Mouse (Mus musculus) MEL-GATA-1-ER (cell line): ENCODE measurements around the gene Tmem251.
A peak's percentile ranks its signal among the peaks of the same experiment; 100 is the strongest.

ENCODE experiments used
- DNase-seq: peaks from one replicate; pipeline ENCODE4 v3.0.0-alpha.2; 2012; ENCODE audit warnings: low read depth; ENCODE audit errors: extremely low read depth

Gene Tmem251

GRCm38 (mm10) chr12:102709896-102710295 is 33.7 kb upstream of the Tmem251 start:
- no peak for DNase-seq

DNA sequence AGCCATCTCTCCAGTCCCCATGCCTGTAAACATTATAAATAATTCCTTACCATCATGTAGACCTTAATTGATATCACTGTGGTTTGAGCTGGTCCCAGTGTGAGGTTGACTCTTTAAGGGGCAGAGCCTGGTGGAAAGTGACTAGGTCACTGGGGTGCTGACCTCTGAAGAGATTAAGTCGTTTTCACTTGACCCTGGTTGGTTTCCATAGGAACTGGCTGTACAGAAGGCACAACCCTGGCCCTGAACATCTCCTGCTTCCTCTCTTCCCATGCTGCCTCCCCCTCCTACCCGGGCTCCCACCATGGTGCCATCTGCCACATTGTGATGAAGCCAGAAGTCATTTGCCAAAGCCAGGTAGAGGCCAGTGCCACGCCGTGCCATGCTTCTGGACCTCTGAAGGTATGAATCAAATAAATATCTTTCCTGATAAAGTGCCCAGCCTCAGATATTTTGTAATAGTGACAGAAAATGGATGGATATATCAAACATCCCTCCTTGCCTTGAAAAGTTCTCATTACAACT is 32.6 kb upstream of the Tmem251 start:
- DNase-seq = no peak

DNA sequence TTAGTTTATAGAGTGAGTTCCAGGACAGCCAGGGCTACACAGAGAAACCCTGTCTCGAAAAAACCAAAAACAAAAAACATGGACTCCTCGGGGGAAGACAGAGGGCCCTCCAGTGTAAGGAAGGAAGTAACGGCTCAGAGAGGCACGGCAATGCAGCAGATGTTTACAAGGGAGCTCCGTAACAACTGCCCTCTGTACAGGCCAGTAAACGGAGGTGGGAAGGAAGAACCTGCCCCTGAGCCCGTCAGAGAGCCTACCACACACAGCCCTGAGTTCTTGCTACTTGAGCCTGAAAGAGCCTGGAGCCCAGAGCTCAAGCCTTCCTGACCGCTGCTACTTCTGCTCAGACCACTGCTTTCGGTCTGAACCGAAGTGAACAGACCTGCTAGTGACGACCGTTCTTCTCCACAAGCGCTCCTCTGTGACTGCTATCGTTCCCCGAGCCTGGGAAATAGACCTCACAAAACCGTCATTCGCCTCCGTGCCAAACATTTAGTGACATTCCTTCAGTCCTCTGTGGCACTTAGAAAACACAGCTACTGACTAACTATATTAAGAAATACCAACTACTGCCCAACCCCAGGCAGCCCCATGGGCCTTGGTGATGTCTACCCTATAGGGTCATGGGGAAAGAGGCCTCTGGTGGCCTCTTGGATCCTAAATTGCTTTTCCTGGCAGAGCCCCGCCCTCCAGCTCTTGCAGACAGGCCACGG is 30.3 kb upstream of the Tmem251 start:
- no peak for DNase-seq

DNA sequence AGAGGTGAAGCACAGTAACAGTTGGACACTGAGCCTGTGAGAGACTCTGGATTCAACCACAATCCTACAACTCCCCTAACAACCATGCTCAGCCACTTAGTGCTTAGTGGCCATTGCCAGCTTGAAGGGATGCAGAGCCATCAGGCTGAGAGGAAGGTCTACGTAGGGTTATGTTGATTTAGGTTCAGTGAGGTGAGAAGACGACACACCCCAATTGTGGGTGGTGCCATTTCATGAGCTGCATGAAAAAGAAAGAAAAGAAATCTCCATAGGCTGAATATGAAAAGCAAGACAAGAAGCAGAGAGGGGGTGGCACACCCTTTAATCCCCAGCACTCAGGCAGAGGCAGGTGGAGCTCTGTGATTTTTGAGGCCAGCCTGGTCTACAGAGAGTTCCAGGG is 29.4 kb upstream of the Tmem251 start:
- DNase-seq = no peak

- no peak for DNase-seq
Observed at GRCm38 (mm10) chr12:102714654-102715395, 28.7 kb upstream of the Tmem251 start.

GRCm38 (mm10) chr12:102719552-102720315 is 23.8 kb upstream of the Tmem251 start:
- DNase-seq = no peak

DNA sequence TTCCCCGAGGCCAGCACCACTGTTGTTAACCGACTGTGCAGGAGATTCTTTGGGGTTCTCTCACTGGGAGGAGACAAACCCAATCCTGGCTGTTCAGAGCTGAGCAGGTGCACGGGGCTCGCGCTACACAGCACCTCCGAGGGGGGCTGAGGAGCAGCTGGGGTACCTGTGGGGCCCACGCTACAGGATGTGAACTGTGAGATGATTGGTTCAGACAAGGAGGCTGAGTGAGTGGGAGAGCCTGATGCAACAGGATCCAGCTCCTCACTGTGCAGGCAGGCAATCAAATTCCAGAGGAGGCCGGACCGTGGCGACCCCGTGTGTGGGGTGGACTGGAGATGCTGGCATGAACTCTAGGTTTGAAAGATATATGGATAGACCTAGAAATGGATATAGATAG is 21.1 kb upstream of the Tmem251 start:
- DNase-seq = no peak

GRCm38 (mm10) chr12:102722966-102723365 is 20.6 kb upstream of the Tmem251 start:
- no peak for DNase-seq

GRCm38 (mm10) chr12:102723861-102724260 is 19.7 kb upstream of the Tmem251 start:
- no peak for DNase-seq

DNA sequence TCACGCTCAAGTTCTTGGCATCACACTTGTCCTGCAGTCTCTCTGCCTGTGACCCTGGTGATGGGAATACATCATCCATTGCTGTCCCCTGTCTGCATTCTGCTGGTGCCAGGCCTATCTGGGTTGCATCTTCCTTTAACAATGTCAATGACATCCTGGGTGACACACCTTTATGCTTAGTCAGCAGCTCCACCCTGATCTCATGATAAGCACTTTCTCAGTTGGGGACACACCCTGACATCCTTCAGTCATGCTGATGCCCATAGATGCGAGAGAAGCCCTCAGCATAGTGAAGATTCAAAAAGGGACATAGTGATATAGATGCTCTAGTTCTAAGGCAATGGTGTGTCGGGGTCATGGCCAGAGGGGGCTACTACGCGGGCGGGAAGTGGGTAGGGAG is 18.4 kb upstream of the Tmem251 start:
- DNase-seq = no peak

DNA sequence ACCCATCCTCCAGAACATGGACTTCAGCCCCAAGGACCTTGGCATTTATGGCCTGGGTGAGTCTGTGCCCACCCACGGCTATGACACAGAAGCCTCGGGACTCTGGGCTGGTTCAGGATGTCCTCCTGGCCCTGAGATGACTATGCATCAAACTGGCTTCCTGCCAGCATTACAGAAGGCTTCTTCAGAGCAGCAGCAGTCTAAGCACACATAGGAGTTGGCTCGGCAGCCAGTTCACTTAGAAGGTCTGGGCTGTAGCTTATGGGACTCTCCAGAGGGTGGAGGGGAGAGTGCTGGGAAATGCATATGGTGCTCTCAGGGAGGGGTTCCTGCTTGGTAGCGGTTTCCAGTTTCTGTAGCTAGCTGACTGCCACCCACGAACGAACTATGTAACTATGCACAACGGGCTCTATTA is 17.8 kb upstream of the Tmem251 start:
- DNase-seq = no peak

DNA sequence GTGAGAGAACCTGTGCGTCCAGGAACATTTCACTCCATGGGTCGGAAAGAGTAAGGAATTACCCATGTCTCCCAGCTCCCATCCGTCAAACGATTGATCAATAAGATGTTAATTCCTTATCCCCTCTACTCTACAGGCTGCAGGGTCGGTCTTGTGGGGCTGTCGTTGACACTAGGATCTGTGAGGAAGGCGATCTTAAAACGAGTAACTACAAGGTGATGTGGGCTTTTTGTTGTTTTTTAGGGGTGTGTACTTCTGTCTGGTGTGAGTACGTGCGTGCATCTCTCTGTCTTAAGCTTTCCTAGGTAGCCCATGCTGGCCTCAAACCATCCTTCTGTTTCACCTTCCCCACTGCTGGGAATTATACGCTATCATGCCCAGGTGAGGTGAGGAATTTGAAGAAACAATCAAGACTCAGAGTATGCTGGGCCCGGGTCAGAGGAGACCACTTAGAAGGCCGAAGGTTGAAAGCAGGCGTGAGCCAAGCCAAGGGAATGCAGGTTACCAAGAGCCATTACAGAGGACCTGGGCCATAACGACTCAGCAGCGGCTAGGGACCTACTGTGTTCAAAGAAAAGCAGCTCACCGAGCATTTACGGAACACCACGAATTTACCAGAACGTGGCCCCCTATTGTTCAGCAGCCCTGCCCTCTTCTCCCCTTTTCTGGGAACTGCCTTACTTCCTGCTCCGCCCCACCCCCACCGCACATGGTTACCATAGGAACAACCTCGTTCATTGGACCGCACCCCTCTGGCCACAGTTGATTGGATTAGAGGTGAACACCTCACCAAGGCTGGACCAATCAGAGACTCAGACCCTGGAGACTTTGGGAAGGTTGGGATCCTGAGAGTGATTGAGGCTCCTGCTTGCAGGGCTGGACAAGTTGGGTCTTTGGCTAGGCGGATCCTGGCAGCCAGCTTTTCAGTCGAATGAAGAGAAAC is 13.4 kb upstream of the Tmem251 start:
- peak; percentile 92 for DNase-seq

- no peak for DNase-seq
Observed at GRCm38 (mm10) chr12:102730798-102731619, 12.6 kb upstream of the Tmem251 start.

GRCm38 (mm10) chr12:102733381-102733780 is 10.2 kb upstream of the Tmem251 start:
- DNase-seq = peak; percentile 52

GRCm38 (mm10) chr12:102739096-102739495 is 4.5 kb upstream of the Tmem251 start:
- DNase-seq = no peak

DNA sequence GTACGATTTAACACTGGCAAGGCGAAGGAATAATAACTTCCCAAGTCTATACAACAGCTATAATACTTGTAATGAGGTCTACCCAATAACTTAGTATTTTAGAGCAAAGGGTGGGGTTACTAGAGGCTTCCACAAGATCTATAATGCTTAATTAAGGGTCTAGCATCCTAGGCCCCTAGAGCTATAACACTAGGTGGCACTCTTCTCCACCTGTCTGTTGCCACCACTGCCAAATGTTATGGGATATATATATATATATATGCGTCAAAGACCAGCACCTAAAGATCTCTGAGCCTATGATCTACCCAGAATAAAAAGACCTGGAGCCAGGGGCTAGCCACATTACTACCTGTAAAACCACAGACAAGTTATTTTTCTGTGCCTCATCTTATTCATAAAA is 3.3 kb upstream of the Tmem251 start:
- peak; percentile 25 for DNase-seq

GRCm38 (mm10) chr12:102742056-102742455 is 1.5 kb upstream of the Tmem251 start:
- no peak for DNase-seq

DNA sequence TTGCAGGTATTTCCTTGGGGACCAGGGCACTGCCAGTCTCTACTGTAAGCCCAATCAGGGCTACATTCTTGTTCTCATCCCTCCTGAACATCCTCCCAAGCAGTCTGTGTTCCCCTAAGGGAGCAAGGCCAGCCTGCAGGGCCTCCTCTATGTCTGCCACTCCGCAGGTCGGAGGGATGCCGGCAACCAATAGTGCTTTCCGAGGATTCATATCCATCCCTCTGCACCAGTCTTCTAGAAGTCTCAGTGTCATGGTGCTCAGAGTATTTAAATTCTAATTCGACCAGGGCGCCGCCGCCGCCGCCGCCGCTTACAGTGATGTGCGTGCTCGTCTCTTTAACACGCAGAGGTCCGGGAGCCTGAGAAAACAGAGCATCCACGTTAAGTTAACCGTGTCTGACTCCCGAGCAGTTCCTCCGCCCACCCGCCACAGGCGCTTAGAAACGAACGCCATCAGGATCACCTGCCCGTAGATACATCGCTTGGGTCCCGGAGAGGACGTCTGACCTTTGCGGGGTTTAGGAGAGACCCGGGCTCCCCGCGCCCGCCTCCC is 450 bp upstream of the Tmem251 start:
- DNase-seq = no peak

- peak; percentile 74 for DNase-seq
Observed at GRCm38 (mm10) chr12:102744839-102745238, 1.3 kb downstream of the Tmem251 start.

DNA sequence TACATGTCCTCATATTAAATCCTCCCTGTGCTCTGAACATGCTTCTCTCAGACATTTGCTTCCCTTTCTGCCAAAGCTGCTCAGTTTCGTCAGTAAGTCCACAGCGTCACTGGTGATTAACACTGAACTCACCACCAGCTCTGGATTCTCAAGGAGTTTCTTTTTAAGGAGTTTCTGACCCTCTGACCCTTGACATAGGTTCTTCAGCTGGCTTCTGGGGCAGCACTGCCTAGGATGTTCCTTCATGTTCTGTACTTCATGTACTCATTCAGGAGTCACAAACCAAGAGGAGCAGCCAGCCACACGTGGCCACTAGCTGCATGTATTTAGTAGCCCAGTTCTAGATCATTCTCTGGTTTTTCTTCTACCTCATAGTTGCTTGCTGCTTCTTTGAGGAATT is 4.7 kb downstream of the Tmem251 start:
- DNase-seq = no peak
